Mouse (Mus musculus) cerebellum, postnatal 25 days (tissue): ENCODE data around the gene Gpkow.

Experiments
- DNase-seq, 2 experiments: peaks; one replicate each; pipeline ENCODE4 v3.0.0; 2021; ENCODE audit warnings: mixed read lengths in 2 of 2

Gpkow gene

DNA sequence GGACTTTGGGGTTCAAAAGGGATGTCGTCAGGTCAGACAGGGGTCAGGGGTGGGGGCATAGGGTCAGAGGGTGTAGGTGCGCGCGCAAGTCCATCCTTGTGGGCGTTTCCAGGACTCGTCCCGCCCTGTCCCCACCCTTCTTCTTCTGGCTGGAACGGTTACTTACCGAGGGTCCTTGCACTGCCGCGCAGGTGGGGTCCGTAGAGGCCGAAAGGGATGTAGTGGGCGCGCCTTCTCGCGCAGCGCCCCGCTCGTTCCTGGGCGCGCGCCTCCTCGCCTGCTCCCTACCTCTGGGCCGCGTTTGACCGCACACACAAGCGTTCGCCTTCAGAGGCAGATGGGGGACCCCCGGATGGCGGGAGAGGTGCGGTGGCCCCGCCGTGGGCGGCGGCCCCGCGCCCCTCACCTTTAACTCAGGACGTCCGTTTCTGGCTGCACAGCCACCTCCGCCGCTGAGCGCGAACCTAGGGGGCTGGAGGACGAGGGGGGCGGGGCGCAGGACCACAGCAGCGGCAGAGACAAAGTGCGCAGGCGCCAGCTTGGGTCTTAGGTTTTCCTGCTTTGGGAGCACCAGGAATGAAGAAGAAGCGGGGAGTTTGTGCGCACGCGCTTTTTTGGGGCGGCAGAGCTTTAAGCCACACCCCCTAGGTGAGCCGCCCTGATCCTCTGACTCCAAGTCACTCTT is 53.6 kb downstream of the Gpkow start, which contains the start of gene Ccdc120:
TSS of gene Ccdc120 (minus strand) at position 474 of the 685 bp plus-strand sequence.
- DNase-seq = peak; percentile 83 to 89

DNA sequence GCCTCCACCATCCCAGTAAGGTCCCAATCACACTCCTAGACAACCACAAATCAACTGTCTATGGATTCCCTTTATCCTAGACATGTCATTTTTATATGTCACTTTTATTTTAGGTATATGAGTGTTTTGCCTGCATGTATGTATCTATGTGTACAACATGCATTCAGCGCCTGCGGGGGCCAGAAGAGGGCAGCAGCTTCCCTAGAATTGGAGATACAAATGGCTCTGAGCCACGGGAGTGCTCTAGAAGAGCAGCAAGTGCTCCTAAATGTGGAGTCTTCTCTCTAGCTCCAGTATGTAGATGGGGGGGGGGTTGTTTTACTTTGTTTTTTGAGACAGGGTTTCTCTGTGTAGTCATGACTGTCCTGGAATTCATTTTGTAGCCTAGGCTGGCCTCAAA is 56.7 kb downstream of the Gpkow start:
- DNase-seq = peak; percentile 20 to 64
